In genomic region chr4:48473651-48474011, GRCm38 (mm10) we compare ENCODE assay signal across 8 mouse cellular contexts. TPM values are rescaled to one million over a fixed set of nuclear protein-coding genes. Genes with fewer than 3 reads are reported as not detected.
DNase-seq lines count a peak whose midpoint lies in the region; ATAC-seq and TF ChIP-seq lines count a peak whose summit lies in the region.

No protein-coding gene starts in this region.

- H3K9me3 ChIP-seq in lung, postnatal 0 days (ENCODE audit: low read length): no peaks in the 10 kb centered on the region
- peaks cover 5% of the 10 kb centered on the region for H3K9me3 ChIP-seq in forebrain, embryonic 10.5 days
- H3K9me3 ChIP-seq in limb, embryonic 11.5 days (ENCODE audit: control insufficient read depth, low read length): no peaks in the 10 kb centered on the region

- peak overlapping the region; percentile 92 for H3K4me3 ChIP-seq in lung, postnatal 0 days (ENCODE audit: low read depth, low read length)
- peak overlapping the region; percentile 97 for H3K4me3 ChIP-seq in forebrain, embryonic 10.5 days
- H3K4me3 ChIP-seq in limb, embryonic 11.5 days (ENCODE audit: low read depth, low read length): peak overlapping the region; percentile 97
- H3K4me3 ChIP-seq in olfactory bulb, adult 2 months (ENCODE audit: insufficient read depth, low read depth, low read length): peak overlapping the region; percentile 91

- 81% methylated on average over 2 of the region's 2 CpGs for WGBS in lung, postnatal 0 days
- 78% methylated on average over 2 of the region's 2 CpGs for WGBS in forebrain, embryonic 10.5 days
- 81% methylated on average over 2 of the region's 2 CpGs for WGBS in limb, embryonic 11.5 days
- WGBS in olfactory bulb, adult 2 months: 71% methylated on average over 2 of the region's 2 CpGs

- H3K4me2 ChIP-seq in lung, postnatal 0 days (replicated peaks; ENCODE audit: low read depth, low read length): peak overlapping the region; percentile 93
- peak overlapping the region; percentile 64; the same call in 1 of the 2 replicates for H3K4me2 ChIP-seq in limb, embryonic 11.5 days (ENCODE audit: low read depth, severe bottlenecking)

- no peaks in the 10 kb centered on the region for H3K36me3 ChIP-seq in lung, postnatal 0 days (ENCODE audit: insufficient read depth, low read length)
- H3K36me3 ChIP-seq in forebrain, embryonic 10.5 days (replicated peaks): peaks cover 14% of the 10 kb centered on the region
- peaks cover 1% of the 10 kb centered on the region; the same call in 1 of the 2 replicates for H3K36me3 ChIP-seq in limb, embryonic 11.5 days (ENCODE audit: control insufficient read depth, insufficient read depth, low read length)

- H3K27me3 ChIP-seq in lung, postnatal 0 days (replicated peaks; ENCODE audit: insufficient read depth, low read length): no peaks in the 10 kb centered on the region
- no peaks in the 10 kb centered on the region for H3K27me3 ChIP-seq in forebrain, embryonic 10.5 days (ENCODE audit: poor library complexity, severe bottlenecking)
- H3K27me3 ChIP-seq in limb, embryonic 11.5 days (ENCODE audit: control insufficient read depth, insufficient read depth, low read length): no peaks in the 10 kb centered on the region

- no peak for DNase-seq in lung, postnatal 0 days (ENCODE audit: low spot score)
- no peak for DNase-seq in lung, adult 18-20 months
- DNase-seq in forebrain, embryonic 10.5 days (ENCODE audit: extremely low spot score, low spot score): no peak
- DNase-seq in limb, embryonic 11.5 days (ENCODE audit: low spot score): no peak
- no peak for DNase-seq in gastrocnemius, adult 8-10 months (ENCODE audit: low spot score in 2 of 2)
- DNase-seq in left cerebral cortex, adult 18-20 months (ENCODE audit: low spot score in 2 of 2): no peak
- no peak for DNase-seq in urinary bladder, adult 18-20 months (ENCODE audit: low spot score in 2 of 2)

- no peak for TF ChIP-seq POLR2A in olfactory bulb, adult 2 months (IDR thresholded peaks at IDR 0.05; ENCODE audit: insufficient read depth, low read depth, low read length)

- no peak for TF ChIP-seq CTCF in lung, postnatal 0 days (IDR thresholded peaks at IDR 0.05)
- no peak for TF ChIP-seq CTCF in olfactory bulb, adult 2 months (IDR thresholded peaks at IDR 0.05; ENCODE audit: insufficient read depth, low read depth, low read length)

- peak overlapping the region; percentile 80; the same call in 1 of the 2 replicates for H3K9ac ChIP-seq in lung, postnatal 0 days (replicated peaks; ENCODE audit: low read depth)
- no peak overlapping the region for H3K9ac ChIP-seq in limb, embryonic 11.5 days (ENCODE audit: low read length)

- ATAC-seq in lung, postnatal 0 days: no peak
- ATAC-seq in limb, embryonic 11.5 days (ENCODE audit: insufficient number of reproducible peaks, low FRiP score, low TSS enrichment, low read depth): no peak

- peaks cover 12% of the 10 kb centered on the region; the same call in 1 of the 2 replicates for H3K4me1 ChIP-seq in lung, postnatal 0 days (ENCODE audit: insufficient read depth, low read depth, low read length)
- peaks cover 22% of the 10 kb centered on the region for H3K4me1 ChIP-seq in forebrain, embryonic 10.5 days
- peaks cover 9% of the 10 kb centered on the region; the same call in 1 of the 2 replicates for H3K4me1 ChIP-seq in limb, embryonic 11.5 days (ENCODE audit: control insufficient read depth, insufficient read depth, low read length)
- peaks cover 2% of the 10 kb centered on the region for H3K4me1 ChIP-seq in olfactory bulb, adult 2 months (ENCODE audit: control insufficient read depth, insufficient read depth, low read length)

- H3K27ac ChIP-seq in lung, postnatal 0 days (ENCODE audit: low read length): no peak overlapping the region
- H3K27ac ChIP-seq in forebrain, embryonic 10.5 days: peak overlapping the region; percentile 97
- H3K27ac ChIP-seq in limb, embryonic 11.5 days (replicated peaks; ENCODE audit: low read depth, low read length): 0 out of 2 replicates have a peak overlapping the region, but pooled peaks have one; percentile 39
- no peak overlapping the region for H3K27ac ChIP-seq in olfactory bulb, adult 2 months (ENCODE audit: insufficient read depth, low read depth, low read length)

- no peak for TF ChIP-seq EP300 in lung, postnatal 0 days (IDR thresholded peaks at IDR 0.05)

RNA-seq across cellular contexts. Expression of gene Tex10, which starts 0.4 kb away (rescaled TPM):
- 17.2 and 19.9 TPM in 2 replicates for polyA plus RNA-seq in lung, postnatal 0 days (2015; fragmentation: Nextera tagmentation; extraction: Ambion mirVana)
- polyA plus RNA-seq in forebrain, embryonic 10.5 days (2016; fragmentation: Nextera tagmentation; extraction: Ambion mirVana): 77.1 and 79.6 TPM in 2 replicates
- 91.9 and 95.6 TPM in 2 replicates for polyA plus RNA-seq in limb, embryonic 11.5 days (2014; fragmentation: Nextera tagmentation; extraction: Ambion mirVana)
- not detected in 2 replicates for polyA plus RNA-seq in olfactory bulb, adult 2 months (2012; ENCODE audit: insufficient read depth, insufficient read length, low replicate concordance, missing spikeins)
- total RNA-seq in gastrocnemius, adult 8-10 months (2022): 10 to 100 TPM in 3 of 4 experiments, 1 to 10 TPM in 1; 9.8 to 14.1 (median 12.0) TPM
- total RNA-seq in left cerebral cortex, adult 18-20 months (2021): 10 to 100 TPM; 23.7 to 29.2 TPM

Comparison
In these comparisons a context has a peak if more than half of its experiments do, and no peak if none do; other contexts are left out.
1. H3K27ac ChIP-seq: peak in forebrain, embryonic 10.5 days (single experiment) and limb, embryonic 11.5 days (single experiment); none in lung, postnatal 0 days (single experiment) and olfactory bulb, adult 2 months (single experiment).
2. RNA of gene Tex10, which starts 0.4 kb away (polyA plus RNA-seq): 91.9 to 95.6 TPM in limb, embryonic 11.5 days, 77.1 to 79.6 TPM in forebrain, embryonic 10.5 days and 17.2 to 19.9 TPM in lung, postnatal 0 days; not detected in olfactory bulb, adult 2 months; every median in the first group is over 10 times any median in the second.
3. Peak in every context shown above with its lines, with median percentiles within 50 percentile points of each other: H3K4me3 ChIP-seq.